Mouse (Mus musculus): ENCODE data around the gene Clec16a. TPM values are rescaled to one million over a fixed set of nuclear protein-coding genes. Genes with fewer than 3 reads are reported as not detected.
A peak's percentile ranks its signal among the peaks of the same experiment; 100 is the strongest.

Gene Clec16a
- polyA plus RNA-seq, 1 experiment from 2014 or later = 69.0 TPM

- WGBS = 71% methylated on average over 1 of the region's 1 CpGs
- Histone ChIP-seq H3K9ac (no peak overlapping the region), H3K27me3 (no peaks in the 10 kb centered on the region), H3K4me2 (no peak overlapping the region), H3K9me3 (no peaks in the 10 kb centered on the region), H3K27ac (replicated peaks) (no peak overlapping the region; the same call in 1 of the 2 replicates), H3K4me3 (no peak overlapping the region), H3K4me1 (replicated peaks) (peaks cover 19% of the 10 kb centered on the region; the same call in 1 of the 2 replicates), H3K36me3 (no peaks in the 10 kb centered on the region)
- ATAC-seq (ENCODE audit: low read depth) = no peak
These were observed 111.8 kb downstream of the Clec16a start for GRCm38 (mm10) chr16:10656939-10657338.

- H3K27ac ChIP-seq (replicated peaks) = no peak overlapping the region
- H3K4me2 ChIP-seq = no peak overlapping the region
These were observed 114.1 kb downstream of the Clec16a start for GRCm38 (mm10) chr16:10659211-10659610.

GRCm38 (mm10) chr16:10660526-10660925 is 115.4 kb downstream of the Clec16a start:
- H3K4me2 ChIP-seq = no peak overlapping the region
- H3K4me3 ChIP-seq = no peak overlapping the region
- no peak overlapping the region for H3K27ac ChIP-seq (replicated peaks)
- no peak overlapping the region for H3K9ac ChIP-seq
- H3K9me3 ChIP-seq = no peaks in the 10 kb centered on the region
- no peaks in the 10 kb centered on the region for H3K27me3 ChIP-seq
- H3K36me3 ChIP-seq = no peaks in the 10 kb centered on the region
- peaks cover 27% of the 10 kb centered on the region for H3K4me1 ChIP-seq (replicated peaks)
- ATAC-seq (ENCODE audit: low read depth) = no peak

More at GRCm38 (mm10) chr16:10659211-10659610, 114.1 kb downstream of the Clec16a start:
- WGBS = 81% methylated on average over 2 of the region's 2 CpGs
- Histone ChIP-seq H3K9ac (no peak overlapping the region), H3K9me3 (no peaks in the 10 kb centered on the region), H3K36me3 (no peaks in the 10 kb centered on the region), H3K27me3 (no peaks in the 10 kb centered on the region), H3K4me3 (no peak overlapping the region), H3K4me1 (replicated peaks) (peaks cover 19% of the 10 kb centered on the region; the same call in 1 of the 2 replicates)
- no peak for ATAC-seq (ENCODE audit: low read depth)

GRCm38 (mm10) chr16:10661385-10661784 is 116.2 kb downstream of the Clec16a start:
- no peak for ATAC-seq (ENCODE audit: low read depth)
- H3K4me3 ChIP-seq = no peak overlapping the region

GRCm38 (mm10) chr16:10663890-10664731 is 119.0 kb downstream of the Clec16a start:
- H3K9me3 ChIP-seq = no peaks in the 10 kb centered on the region
- H3K27me3 ChIP-seq = no peaks in the 10 kb centered on the region
- H3K9ac ChIP-seq = no peak overlapping the region
- no peak overlapping the region for H3K4me2 ChIP-seq
- H3K36me3 ChIP-seq = no peaks in the 10 kb centered on the region
- WGBS = 83% methylated on average over 12 of the region's 12 CpGs
- no peak overlapping the region for H3K27ac ChIP-seq (replicated peaks)
- peaks cover 23% of the 10 kb centered on the region for H3K4me1 ChIP-seq (replicated peaks)
- no peak for ATAC-seq (ENCODE audit: low read depth)
- H3K4me3 ChIP-seq = no peak overlapping the region

More at GRCm38 (mm10) chr16:10661385-10661784, 116.2 kb downstream of the Clec16a start:
- H3K9me3 ChIP-seq = no peaks in the 10 kb centered on the region
- H3K27ac ChIP-seq (replicated peaks) = no peak overlapping the region
- H3K27me3 ChIP-seq = no peaks in the 10 kb centered on the region
- no peak overlapping the region for H3K4me2 ChIP-seq
- H3K9ac ChIP-seq = no peak overlapping the region
- H3K4me1 ChIP-seq (replicated peaks) = peaks cover 30% of the 10 kb centered on the region
- H3K36me3 ChIP-seq = no peaks in the 10 kb centered on the region
- WGBS = 66% methylated on average over 2 of the region's 2 CpGs

- Histone ChIP-seq H3K27me3 (no peaks in the 10 kb centered on the region), H3K36me3 (no peaks in the 10 kb centered on the region), H3K9ac (0 out of 2 replicates have a peak overlapping the region, but pooled peaks have one; percentile 5), H3K4me2 (no peak overlapping the region), H3K27ac (replicated peaks) (peak overlapping the region; percentile 38), H3K4me3 (no peak overlapping the region), H3K4me1 (replicated peaks) (peaks cover 33% of the 10 kb centered on the region), H3K9me3 (no peaks in the 10 kb centered on the region)
- WGBS = 59% methylated on average over 12 of the region's 12 CpGs
- ATAC-seq (ENCODE audit: low read depth) = peak; percentile 79
These were observed 120.1 kb downstream of the Clec16a start for GRCm38 (mm10) chr16:10664921-10665894.

GRCm38 (mm10) chr16:10666766-10667165 is 121.6 kb downstream of the Clec16a start:
- H3K4me1 ChIP-seq (replicated peaks) = peaks cover 28% of the 10 kb centered on the region
- no peak overlapping the region for H3K4me3 ChIP-seq
- no peak overlapping the region for H3K9ac ChIP-seq
- WGBS = 66% methylated on average over 3 of the region's 3 CpGs
- H3K27ac ChIP-seq (replicated peaks) = no peak overlapping the region
- no peaks in the 10 kb centered on the region for H3K27me3 ChIP-seq
- H3K36me3 ChIP-seq = no peaks in the 10 kb centered on the region
- no peaks in the 10 kb centered on the region for H3K9me3 ChIP-seq
- no peak overlapping the region for H3K4me2 ChIP-seq
- no peak for ATAC-seq (ENCODE audit: low read depth)

- peaks cover 28% of the 10 kb centered on the region for H3K4me1 ChIP-seq (replicated peaks)
- no peaks in the 10 kb centered on the region for H3K27me3 ChIP-seq
- no peak overlapping the region for H3K9ac ChIP-seq
- H3K9me3 ChIP-seq = no peaks in the 10 kb centered on the region
- 69% methylated on average over 8 of the region's 8 CpGs for WGBS
- no peaks in the 10 kb centered on the region for H3K36me3 ChIP-seq
- H3K4me2 ChIP-seq = no peak overlapping the region
- ATAC-seq (ENCODE audit: low read depth) = no peak
- H3K27ac ChIP-seq (replicated peaks) = no peak overlapping the region
- no peak overlapping the region for H3K4me3 ChIP-seq
These were observed 123.3 kb downstream of the Clec16a start for GRCm38 (mm10) chr16:10668453-10668852.

GRCm38 (mm10) chr16:10668991-10669703 is 124.0 kb downstream of the Clec16a start:
- peaks cover 28% of the 10 kb centered on the region for H3K4me1 ChIP-seq (replicated peaks)
- no peak overlapping the region for H3K9ac ChIP-seq
- no peak overlapping the region for H3K4me2 ChIP-seq
- H3K27ac ChIP-seq (replicated peaks) = no peak overlapping the region
- H3K4me3 ChIP-seq = no peak overlapping the region
- 88% methylated on average over 7 of the region's 7 CpGs for WGBS
- H3K36me3 ChIP-seq = no peaks in the 10 kb centered on the region
- no peaks in the 10 kb centered on the region for H3K27me3 ChIP-seq
- ATAC-seq (ENCODE audit: low read depth) = no peak
- H3K9me3 ChIP-seq = no peaks in the 10 kb centered on the region

GRCm38 (mm10) chr16:10669936-10670335 is 124.8 kb downstream of the Clec16a start:
- Histone ChIP-seq H3K4me3 (no peak overlapping the region), H3K27me3 (no peaks in the 10 kb centered on the region), H3K9me3 (no peaks in the 10 kb centered on the region), H3K4me2 (no peak overlapping the region), H3K9ac (no peak overlapping the region), H3K27ac (replicated peaks) (no peak overlapping the region), H3K36me3 (no peaks in the 10 kb centered on the region), H3K4me1 (replicated peaks) (peaks cover 22% of the 10 kb centered on the region)
- 64% methylated on average over 3 of the region's 3 CpGs for WGBS
- ATAC-seq (ENCODE audit: low read depth) = no peak

GRCm38 (mm10) chr16:10672490-10672889 is 127.4 kb downstream of the Clec16a start:
- H3K4me3 ChIP-seq = no peak overlapping the region
- H3K9ac ChIP-seq = no peak overlapping the region
- H3K27ac ChIP-seq (replicated peaks) = no peak overlapping the region
- no peak overlapping the region for H3K4me2 ChIP-seq
- no peaks in the 10 kb centered on the region for H3K9me3 ChIP-seq
- peaks cover 10% of the 10 kb centered on the region; the same call in 1 of the 2 replicates for H3K4me1 ChIP-seq (replicated peaks)
- no peaks in the 10 kb centered on the region for H3K36me3 ChIP-seq
- no peaks in the 10 kb centered on the region for H3K27me3 ChIP-seq
- no peak for ATAC-seq (ENCODE audit: low read depth)

Measured in neural tube, embryonic 13.5 days (tissue).